Mouse (Mus musculus) cerebellum, postnatal 10 days (tissue): ENCODE data around the gene Ugt1a7c.

ENCODE experiments used
- DNase-seq, 2 experiments: peaks; one replicate each; pipeline ENCODE4 v3.0.0; 2021; ENCODE audit warnings: mixed read lengths in 2 of 2

Gene Ugt1a7c

DNA sequence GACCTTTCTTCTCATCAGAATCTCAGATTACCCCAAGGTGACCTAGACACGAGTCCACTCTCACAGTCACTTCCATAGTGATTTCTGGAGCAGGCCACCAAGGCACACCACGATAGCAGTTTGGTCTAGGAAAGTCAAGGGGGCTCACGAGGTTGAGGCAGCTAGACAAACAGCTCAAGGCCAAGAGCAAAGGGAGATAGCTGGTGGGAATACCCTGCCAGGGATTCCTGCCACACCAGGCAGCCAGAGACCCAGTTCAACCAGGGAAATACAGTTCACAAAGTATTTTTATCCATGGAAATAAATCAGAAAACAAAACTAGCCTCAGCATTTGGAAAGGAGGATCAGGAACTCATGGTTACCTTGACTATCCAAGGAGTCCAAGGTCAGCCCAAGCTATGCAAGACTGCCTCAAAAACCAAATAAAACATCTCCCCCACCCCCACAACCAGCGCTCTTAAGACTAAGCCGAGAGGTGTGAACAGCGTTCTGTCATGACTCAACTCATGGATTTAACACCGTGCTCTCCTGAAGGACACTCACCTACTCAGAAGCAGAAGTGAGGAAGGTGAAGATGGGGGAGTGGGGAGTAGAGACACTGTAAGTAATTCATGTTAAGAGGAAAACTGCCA lies 169.5 kb downstream of the Ugt1a7c start:
- DNase-seq = peak in 1 of 2 experiments; percentile 16

- DNase-seq = peak; percentile 62 to 71
Measured at GRCm38 (mm10) chr1:88264869-88265240, 170.0 kb downstream of the Ugt1a7c start.

DNA sequence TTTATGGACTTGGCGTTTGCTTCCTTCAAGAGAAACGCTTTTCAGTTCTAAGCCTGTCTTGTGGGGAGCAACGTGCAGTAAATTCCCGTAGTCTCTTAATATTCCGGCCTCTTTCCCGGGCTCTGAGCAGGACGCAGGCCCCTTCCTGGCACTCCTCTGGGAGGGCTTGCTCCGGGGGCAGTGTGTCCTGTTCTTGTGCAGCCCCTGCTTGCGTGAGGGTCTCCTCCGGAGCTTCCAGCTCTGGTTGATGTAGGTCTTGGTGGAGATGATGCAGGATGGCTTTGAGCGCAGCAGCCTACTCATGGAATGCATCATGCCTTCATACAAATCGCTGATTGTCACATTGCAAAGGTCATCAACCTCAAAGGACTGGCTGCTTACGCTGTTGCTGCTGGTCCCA lies 171.3 kb downstream of the Ugt1a7c start:
- DNase-seq = no peak

DNA sequence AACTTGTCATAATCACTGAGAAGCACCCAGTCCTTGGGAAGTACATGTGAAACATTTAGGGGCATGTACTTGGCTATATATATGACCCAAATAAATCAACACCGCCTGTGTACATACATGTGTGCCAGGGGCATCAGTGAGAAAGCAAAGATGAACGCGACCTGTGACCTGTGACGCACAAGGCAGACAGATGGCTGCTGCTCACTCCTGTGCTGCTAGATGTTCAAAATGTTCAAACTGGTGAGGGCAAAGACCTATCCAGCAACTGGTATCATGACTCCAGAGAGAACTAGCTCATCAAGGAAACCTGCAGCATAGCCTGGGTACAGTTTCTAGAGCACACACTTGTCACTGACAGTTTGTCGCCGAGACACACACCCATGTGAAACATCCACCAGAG lies 172.6 kb downstream of the Ugt1a7c start:
- no peak for DNase-seq

DNA sequence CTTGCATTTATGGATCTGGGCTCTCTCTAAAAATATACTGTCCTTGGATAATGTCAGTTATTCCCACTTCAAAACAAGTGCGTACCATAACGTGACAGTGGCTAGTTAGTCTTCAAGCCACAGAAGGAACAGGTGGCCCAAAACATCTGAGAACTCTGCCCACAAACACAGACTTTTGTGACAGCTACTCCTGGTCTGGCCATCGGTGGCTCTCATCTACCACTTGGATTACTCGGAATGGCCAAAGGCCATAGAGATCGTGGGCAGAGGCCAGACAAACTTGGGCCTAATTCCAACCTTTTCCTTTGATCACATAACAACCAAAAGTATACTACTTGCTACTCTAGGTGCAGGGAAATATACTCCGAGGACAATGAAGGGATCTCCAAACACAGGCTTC lies 173.2 kb downstream of the Ugt1a7c start:
- no peak for DNase-seq
